Mouse (Mus musculus): ENCODE data around the gene Baz1a.

Gene Baz1a

DNA sequence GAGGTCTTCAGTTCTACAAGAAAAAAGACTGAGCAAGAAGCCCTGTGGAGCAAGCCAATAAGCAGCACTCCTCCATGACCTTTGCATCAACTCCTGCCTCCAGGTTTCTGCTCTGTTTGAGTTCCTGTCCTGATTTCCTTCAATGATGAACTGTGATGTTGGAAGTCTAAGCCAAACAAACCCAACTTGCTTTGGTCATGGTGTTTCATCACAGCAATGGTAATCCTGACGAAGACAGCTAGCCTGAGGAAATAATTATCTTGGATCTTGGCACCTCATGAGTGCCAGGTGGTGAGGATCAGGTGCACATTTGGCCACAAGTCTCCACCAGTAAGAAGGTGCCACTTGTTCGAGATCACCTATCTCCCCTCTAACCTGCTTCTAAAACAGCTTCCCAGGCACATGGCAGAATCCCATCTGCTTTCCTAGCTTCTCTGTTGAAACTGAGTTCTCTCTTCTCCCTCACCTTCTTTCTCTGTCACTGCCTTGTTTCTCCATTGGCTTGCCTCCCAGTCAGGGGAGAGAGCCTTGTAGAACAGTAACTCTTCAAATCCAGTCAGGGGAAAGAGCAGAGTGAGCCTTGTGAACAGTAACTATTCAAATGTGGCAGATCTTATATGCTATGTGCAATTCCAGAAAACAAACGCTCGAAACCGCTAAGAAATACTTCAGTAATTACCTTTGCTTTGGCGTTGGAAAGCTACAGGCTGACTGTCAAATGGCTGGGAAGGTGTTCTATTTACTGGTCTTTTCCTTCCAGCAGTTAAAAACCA lies at the start of gene Baz1a:
Baz1a (minus strand) TSS at position 723 of the 773 bp plus-strand sequence.
- peak; percentile 19 to 35 for DNase-seq

DNA sequence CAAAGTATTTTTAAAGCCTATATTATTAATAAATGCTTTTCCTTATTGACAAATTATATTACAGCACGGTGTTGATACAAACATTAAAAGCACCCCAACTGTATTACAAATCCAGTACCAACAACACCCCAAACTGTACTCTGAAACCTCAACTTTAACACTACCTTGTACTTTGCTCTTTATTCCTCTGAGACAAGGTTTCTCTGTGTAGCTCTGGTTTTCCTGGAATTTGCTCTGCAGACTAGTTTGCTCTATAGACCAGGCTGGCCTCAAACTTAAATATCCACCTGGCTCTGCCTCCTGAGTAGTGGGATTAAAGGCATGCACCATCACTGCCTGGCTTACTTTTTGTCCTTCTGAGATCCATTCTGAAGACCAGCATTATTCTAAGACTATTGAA lies 48.0 kb upstream of the Baz1a start:
- DNase-seq, result peak in 1 of 2 experiments; percentile 20

DNA sequence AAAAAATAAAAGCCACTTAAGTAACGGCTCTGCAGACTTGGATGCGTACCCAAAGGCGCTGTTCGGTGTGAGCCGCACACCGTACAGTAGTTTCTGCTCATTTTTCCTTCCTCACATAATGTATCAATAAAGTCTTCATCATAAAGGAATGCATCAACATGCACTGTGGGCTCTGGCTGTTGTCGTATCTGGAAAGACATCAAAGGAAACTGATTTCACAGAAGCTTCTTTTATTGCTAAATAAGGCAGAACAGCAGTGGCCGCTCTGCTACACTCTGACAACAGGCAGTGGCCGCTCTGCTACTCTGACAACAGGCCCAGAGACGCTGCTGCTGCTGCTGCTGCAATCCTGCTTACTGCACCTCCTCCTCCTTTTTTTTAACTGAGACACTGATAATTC lies 46.9 kb upstream of the Baz1a start:
- no peak for DNase-seq

GRCm38 (mm10) chr12:55060212-55060898 lies 46.2 kb upstream of the Baz1a start:
- DNase-seq, result no peak

- no peak for DNase-seq
Measured at GRCm38 (mm10) chr12:55059812-55060211, 45.7 kb upstream of the Baz1a start.

GRCm38 (mm10) chr12:55058865-55059615 lies 44.9 kb upstream of the Baz1a start:
- peak; percentile 45 to 55 for DNase-seq

DNA sequence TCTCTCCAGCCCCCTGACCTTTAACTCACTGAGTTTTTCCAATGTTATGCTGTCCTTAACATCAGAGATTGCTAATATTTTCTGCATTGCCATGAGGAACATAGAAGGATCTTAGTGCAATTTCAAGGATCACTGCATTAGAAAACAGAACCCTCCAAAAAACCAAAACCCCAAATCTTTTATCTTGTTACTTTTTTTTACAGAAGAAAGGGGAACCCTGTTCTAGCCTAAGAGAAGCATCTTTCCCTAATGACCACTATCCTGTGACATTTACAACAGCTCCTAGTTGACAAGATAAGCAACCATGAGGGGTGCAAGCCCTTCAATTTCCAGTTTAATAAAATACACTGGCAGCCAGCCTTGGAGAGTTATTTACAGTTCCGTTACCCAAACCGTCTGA lies 42.6 kb upstream of the Baz1a start:
- no peak for DNase-seq

- no peak for DNase-seq
Measured at GRCm38 (mm10) chr12:55054551-55055241, 40.5 kb upstream of the Baz1a start.

DNA sequence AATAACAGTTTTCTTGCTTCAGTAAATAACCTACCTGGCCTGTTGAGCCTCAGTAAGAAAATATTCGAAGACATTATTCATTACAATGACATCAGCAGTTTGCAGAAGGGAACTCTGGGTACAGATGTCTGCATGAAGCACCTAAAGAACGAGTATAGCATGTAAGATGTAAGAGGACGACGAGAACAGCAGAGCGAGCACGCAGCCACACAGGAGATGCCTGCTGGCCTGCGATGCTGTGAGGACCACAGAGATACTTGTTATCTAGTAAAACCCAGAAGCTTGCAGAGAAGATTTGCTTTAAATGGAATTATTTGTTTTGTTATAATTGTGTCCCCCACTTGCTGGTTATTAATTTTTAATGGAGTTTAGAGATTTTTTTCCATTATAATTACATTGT lies 39.1 kb upstream of the Baz1a start:
- DNase-seq, result no peak

DNA sequence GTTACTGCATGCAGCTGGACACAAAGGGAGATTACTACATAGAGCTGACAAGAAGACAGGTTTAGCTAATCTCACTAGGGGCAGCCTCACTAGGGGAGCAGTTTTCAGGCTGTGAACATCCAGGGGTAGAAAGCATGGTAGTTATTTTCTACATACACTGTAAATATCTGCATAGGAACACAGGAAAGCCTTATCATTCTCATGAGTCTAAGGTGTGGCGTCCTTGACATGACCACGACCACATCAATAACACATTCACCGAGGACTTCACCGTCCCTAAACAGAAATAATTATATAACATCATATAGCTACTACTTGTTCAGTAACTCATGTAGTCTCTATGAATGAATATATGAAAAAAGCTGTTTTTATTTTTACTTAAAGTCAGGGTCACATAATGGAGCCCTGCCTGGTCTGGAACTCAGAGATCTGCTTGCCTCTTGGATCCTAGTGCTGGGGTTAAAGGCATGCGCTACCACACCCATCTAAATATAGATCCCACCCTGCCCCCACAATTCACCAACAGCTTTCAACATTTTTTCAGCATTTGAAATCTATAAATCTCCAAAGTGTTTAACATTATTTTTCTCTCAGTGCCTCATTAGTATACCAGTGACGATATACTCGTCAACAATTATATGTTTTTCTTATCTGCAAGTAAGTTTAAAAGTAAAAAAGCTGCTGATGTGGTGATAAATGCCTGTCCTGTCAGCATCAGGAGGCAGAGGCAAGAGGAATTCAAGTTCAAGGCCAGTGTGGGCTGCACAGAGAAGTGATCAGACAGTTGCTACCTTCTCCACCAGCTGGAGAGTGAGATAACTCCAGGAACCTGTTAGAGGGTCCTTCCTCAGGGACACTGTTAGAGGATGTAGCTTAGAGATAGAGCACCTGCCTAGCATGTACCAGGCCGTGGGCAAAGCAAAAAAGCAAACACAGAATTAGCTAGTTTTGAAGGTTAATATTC lies 37.3 kb upstream of the Baz1a start:
- no peak for DNase-seq

- DNase-seq, result no peak
Measured at GRCm38 (mm10) chr12:55049731-55050353, 35.7 kb upstream of the Baz1a start.

GRCm38 (mm10) chr12:55041011-55041410 lies 26.9 kb upstream of the Baz1a start:
- no peak for DNase-seq

DNA sequence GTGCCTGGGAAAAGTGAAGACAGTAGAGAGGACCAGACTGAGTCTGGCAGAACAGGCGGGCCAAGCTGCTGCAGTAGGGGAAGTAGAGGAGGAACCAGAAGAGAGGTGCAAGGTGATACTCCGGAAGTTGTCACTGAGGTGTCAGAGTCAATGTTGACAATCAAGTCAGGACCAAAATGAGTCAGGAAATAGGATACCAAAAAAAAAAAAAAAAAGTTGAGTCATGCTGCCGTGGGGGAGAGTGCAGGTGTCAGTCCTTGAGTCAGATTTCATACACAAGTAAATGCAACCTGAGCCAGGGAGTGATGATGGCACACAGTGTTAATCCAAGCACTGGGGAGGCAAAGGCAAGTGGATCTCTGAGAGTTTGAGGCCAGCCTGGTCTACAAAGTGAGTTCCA lies 12.9 kb upstream of the Baz1a start:
- DNase-seq, result no peak

DNA sequence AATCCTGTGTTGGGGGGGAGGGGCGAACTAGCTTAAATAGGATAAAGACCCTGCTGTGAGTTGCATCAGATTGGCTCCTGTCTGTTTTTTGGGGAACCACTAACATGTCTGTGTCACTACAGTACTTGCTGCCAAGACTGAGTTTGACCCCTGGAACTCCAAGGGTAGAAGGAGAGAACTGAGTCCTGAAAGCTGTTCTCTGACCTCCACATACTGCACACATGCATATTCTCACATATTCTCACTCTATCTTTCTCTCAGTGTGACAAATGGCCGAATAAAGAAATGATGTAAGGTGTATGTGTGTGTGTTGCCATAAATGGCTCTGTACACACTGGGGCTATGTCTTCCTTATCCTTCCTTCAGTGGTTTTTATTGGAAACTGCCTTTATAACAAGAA lies 9.1 kb upstream of the Baz1a start:
- no peak for DNase-seq

DNA sequence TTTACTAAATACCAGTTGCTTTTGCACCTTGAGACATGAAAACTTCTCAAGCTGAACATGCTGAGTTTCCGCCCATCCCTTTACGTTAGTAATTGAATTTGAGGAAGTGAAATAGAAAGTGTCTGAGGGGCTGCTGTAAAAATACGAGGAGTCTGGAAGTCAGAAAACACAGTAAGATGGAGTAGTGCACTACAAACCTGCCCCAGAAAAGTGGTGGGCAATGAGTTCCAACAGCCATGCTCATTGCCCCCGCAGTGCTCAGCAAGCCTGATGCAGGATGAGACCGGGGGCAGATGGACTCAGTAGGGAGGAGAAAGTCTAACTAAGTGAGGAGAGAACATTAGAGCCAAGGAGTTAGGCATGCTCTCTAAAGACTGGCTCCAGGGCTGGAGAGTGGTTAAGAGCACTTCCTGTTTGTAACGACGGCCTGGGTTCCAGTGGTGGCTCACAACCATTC lies 5.3 kb upstream of the Baz1a start:
- no peak for DNase-seq

DNA sequence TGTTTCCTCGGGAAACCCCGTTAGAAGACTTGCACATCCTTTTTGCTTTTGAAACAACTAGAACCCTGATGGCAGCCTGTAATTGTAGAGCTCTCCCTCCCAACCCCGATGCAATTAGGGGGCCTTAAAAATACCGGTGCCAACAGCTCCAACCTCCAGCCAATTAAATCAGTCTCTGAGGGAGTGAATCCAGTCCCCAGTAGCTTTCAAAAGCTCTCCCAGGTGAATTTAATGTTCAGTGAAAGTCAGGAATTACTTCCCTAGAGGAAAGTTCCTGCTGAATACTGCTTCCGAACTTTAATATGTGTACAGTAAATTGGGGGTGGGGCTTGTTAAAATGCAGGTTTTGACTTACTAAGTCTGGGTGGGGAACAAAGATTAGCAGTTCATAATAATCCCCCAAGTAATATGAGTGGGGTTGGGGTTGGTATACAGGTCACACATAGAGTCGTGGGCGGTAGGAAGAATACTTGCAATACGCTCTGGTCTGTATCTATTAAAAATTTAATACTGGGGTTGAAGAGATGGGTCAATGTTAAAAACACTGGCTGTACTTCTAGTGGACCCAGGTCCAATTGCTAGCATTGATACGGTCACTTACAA lies 3.1 kb upstream of the Baz1a start:
- DNase-seq, result no peak

- no peak for DNase-seq
Measured at GRCm38 (mm10) chr12:55016339-55017118, 2.4 kb upstream of the Baz1a start.

- DNase-seq, result no peak
Measured at GRCm38 (mm10) chr12:55015428-55015827, 1.3 kb upstream of the Baz1a start.

- no peak for DNase-seq
Measured at GRCm38 (mm10) chr12:55013031-55013430, 1.1 kb downstream of the Baz1a start.

Measured in kidney, adult 8-10 months (tissue).